Mouse (Mus musculus) right cerebral cortex, postnatal 36 days (tissue): ENCODE results near the gene Tmem179b.

Source experiments
- DNase-seq, 2 experiments: peaks; one replicate each; pipeline ENCODE4 v3.0.0; 2022; ENCODE audit warnings: low spot score in 2 of 2, mixed read lengths in 1 of 2

The Tmem179b gene

DNA sequence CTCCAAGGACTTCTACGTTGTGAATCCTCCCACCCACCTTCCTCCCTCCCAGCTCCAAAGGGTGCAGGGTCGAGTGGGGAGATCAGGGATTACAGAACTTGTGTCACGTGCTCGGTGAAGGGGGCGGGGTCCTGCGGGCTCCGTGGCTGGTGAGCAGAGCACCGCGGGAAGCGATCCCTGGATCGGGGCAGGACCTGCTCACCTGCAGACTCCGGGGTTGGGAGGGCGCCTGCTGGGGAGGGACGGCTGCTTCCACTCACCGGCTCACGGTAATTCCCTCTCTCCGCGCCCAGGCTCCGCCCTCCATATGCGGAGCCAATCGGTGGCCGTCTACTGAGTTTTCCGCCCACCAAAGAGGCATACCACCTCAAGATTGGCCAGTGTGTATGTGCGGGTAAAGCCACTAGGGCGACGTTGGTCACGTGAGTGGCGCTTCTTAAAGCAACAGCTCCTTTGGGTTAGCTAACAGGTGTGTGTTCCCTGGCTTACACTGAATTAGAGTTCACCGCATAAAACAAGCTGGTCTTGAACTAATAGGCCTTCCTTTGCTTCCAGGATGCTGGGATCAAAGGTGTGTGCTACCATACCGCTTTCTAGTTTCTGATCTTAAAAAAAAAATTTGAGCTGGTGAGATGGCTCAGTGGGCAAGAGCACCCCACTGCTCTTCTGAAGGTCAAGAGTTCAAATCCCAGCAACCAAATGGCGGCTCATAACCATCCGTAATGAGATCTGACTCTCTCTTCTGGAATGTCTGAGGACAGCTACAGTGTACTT lies 11.9 kb upstream of the Tmem179b start, which contains the start of gene Taf6l:
Taf6l (minus strand) TSS at position 410 of the 774 bp plus-strand sequence.
- DNase-seq, result peak; percentile 94 to 96

- no peak for DNase-seq
These were observed 719 bp upstream of the Tmem179b start for GRCm38 (mm10) chr19:8774951-8775421.

GRCm38 (mm10) chr19:8773409-8773808 lies 858 bp downstream of the Tmem179b start:
- DNase-seq, result no peak

DNA sequence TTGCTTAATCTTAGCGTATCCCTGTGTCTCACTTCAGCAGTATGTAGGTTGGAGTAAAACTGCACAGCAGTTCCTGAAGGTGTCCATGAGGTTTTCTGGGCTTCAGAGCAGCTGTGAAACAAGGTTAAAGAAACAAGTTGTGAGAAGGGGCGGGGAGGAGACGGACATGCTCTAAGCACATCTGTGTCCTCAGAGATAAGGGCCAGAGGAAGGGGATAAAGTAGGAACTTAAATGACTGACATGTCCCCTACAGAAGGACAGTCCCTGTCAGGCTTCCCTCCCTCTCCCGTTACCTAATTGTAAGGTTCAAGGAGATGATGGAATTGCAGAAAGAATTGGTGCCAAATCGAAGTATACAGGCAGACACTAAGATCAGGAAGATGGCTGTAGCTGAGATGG lies 1.3 kb downstream of the Tmem179b start:
- DNase-seq, result no peak

DNA sequence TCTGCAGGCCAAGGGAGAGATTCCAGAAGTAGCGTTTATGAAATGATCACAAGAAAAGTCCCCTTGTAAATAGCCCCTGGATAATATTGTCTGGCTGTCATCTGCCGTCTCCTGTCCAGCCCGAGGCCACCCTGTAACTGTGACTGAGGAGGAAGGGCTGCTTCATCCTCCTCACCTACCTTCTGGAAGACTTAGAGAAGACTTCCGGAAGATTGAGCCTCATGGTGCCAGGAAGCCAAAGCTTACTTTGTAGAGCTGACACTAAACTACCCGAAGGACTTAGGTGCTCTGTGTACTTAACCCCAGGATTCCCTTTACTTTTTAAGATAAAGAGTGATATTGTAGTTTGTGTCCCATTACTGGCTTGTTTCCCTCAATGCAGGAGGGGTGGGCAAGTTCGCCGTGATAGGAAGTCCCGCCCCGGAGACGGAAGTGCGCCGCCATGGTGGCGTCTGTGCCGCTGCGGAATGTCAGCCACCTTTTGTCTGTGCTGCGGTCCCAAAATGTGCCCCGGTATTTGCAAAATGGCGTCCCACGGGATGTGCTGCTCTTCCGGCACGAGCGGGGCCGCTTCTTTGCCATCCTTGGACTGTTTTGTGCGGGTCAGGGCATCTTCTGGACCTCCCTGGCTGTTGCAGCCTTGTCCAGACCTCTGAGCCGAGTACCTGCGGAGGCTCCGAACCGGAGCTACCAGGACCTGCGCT lies 3.5 kb downstream of the Tmem179b start, which contains the start of gene Tmem223:
Tmem223 (plus strand) TSS at position 430 of the 704 bp plus-strand sequence.
- peak; percentile 72 to 75 for DNase-seq

GRCm38 (mm10) chr19:8765562-8765961 lies 8.7 kb downstream of the Tmem179b start:
- no peak for DNase-seq

GRCm38 (mm10) chr19:8763276-8763675 lies 11.0 kb downstream of the Tmem179b start:
- no peak for DNase-seq

DNA sequence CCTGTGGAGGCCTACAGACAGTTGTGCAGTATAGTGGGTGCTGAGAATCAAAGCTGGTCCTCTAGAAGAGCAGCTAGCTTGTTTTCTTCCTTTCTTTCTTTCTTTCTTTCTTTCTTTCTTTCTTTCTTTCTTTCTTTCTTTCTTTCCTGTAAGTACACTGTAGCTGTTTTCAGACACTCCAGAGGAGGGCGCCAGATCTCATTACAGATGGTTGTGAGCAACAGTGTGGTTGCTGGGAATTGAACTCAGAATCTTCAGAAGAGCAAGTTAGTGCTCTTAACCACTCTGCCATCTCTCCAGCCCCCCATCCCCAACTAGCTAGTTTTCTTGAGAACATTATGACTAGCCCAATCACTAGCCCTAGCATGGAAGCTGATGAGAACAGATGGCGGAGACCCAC lies 13.5 kb downstream of the Tmem179b start:
- DNase-seq, result no peak

DNA sequence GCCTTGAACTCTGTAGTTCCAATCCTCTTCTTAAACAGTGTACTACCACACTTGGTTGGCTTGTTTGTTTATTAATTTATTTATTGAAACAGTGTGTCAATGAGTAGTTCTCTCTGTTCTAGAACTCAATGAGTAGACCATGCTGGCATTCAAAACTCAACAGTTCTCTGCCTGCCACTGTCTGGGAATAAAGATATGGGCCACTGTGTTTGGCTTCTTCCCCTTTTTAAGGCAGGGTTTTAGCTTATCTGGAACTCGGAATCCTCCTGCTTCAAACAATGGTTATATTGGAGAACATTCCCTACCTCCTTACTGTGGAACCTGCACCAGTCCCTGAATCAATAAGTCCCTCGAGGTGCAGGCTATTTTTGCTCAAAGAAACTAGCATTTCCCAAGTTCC lies 15.4 kb downstream of the Tmem179b start:
- no peak for DNase-seq

GRCm38 (mm10) chr19:8757471-8757998 lies 16.7 kb downstream of the Tmem179b start:
- DNase-seq, result no peak

- peak; percentile 90 for DNase-seq
These were observed 17.5 kb downstream of the Tmem179b start, which contains the start of gene Nxf1 for GRCm38 (mm10) chr19:8756635-8757387. Gene Nxf1, plus strand, starts transcription at chr19:8757073.

- no peak for DNase-seq
These were observed 18.6 kb downstream of the Tmem179b start for GRCm38 (mm10) chr19:8755652-8756051.

GRCm38 (mm10) chr19:8747368-8747767 lies 26.9 kb downstream of the Tmem179b start:
- DNase-seq, result no peak

DNA sequence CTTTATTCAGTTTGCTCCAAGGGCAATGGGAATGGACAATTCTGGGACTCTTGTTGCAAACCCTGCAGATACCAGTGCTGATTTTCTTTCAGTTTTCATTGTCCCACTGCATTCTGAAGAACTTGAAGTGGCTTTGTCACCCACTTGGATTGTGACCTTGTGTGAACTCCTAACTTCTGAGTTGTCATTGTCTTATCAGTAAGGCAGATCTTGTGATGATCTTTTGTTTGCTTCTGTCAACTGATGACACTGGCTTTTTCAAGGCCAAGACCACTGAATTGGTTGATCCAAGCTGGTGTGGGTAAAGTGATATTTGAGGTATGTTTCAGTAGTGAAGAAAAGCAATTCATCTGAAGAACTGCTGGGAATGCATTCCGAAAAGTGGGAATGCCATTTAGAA lies 28.9 kb downstream of the Tmem179b start:
- DNase-seq, result no peak

GRCm38 (mm10) chr19:8742176-8742575 lies 32.1 kb downstream of the Tmem179b start:
- no peak for DNase-seq

DNA sequence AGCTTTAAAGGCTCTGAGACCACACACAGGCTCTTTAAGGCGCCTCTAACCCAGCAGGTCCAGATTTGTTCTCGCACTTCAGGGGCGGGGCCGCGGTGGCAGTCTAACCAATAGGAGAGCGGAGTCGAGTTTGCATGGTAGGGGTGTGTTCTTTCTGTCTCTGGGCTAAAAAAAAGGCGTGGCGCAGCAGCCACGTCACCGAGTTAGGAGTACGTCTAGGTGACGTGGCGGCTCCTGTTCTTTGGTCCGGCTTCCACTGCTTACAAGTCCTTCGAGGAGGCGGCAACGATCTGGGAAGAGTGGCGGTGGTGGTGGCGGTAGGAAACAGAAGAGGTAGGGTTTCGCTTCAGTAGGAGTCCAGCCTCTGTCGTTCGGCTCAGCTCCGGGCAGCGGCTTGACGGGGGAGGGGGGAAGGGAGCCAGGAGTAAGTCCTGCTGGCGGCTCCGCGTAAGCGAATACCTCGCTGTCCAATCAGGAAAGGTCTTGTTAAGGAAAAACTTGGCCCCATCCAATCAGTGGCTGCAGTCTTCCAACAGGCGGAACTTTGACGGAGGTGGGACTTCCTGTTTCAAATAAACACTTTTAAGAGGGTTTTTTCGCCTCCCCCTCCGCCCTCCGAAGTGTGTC lies 32.9 kb downstream of the Tmem179b start, which contains the start of gene Stx5a:
Stx5a (plus strand) TSS at position 171 of the 627 bp plus-strand sequence.
- peak; percentile 94 to 97 for DNase-seq

GRCm38 (mm10) chr19:8740603-8741002 lies 33.7 kb downstream of the Tmem179b start, which contains the start of gene 1700092M07Rik:
Gene 1700092M07Rik, plus strand, starts transcription at chr19:8740718.
- DNase-seq, result no peak

GRCm38 (mm10) chr19:8739646-8740045 lies 34.6 kb downstream of the Tmem179b start:
- DNase-seq, result no peak

GRCm38 (mm10) chr19:8738911-8739310 lies 35.4 kb downstream of the Tmem179b start:
- no peak for DNase-seq

- DNase-seq, result no peak
These were observed 38.2 kb downstream of the Tmem179b start for GRCm38 (mm10) chr19:8736160-8736467.
